Mouse (Mus musculus) kidney, adult 10 weeks (tissue): ENCODE measurements around the gene Acap1. TPM values are rescaled to one million over a fixed set of nuclear protein-coding genes. Genes with fewer than 3 reads are reported as not detected.

Experiments used
- polyA plus RNA-seq: library from polyadenylated mRNA; stranded (reverse); fragments of 350-450 nt; fragmentation: Illumina TruSeq; extraction: RNeasy Lipid Tissue Mini Kit (QIAGEN cat#74804); gene quantifications from one replicate; pipeline ENCODE4 v1.2.3, GENCODE M21; 2014; ENCODE audit warnings: low read depth, low replicate concordance

The Acap1 gene
- polyA plus RNA-seq: not detected

GRCm38 (mm10) chr11:69895291-69895690 is at the start of gene Acap1:
Acap1 (minus strand) TSS chr11:69895539.

GRCm38 (mm10) chr11:69935137-69935879 is 40.0 kb upstream of the Acap1 start, which contains the start of gene Ybx2:
Ybx2 (plus strand) TSS chr11:69935796.

GRCm38 (mm10) chr11:69921114-69922011 is 26.0 kb upstream of the Acap1 start, which contains the start of gene Eif5a:
Eif5a (minus strand) TSS chr11:69921958.

GRCm38 (mm10) chr11:69913554-69914371 is 18.4 kb upstream of the Acap1 start, which contains the start of gene Gps2:
Gps2 (plus strand) TSS chr11:69913888.

GRCm38 (mm10) chr11:69900471-69901405 is 5.4 kb upstream of the Acap1 start, which contains the start of the genes 2810408A11Rik and Neurl4:
2810408A11Rik (minus strand) TSS chr11:69900987.
Neurl4 (plus strand) TSS chr11:69901072.

GRCm38 (mm10) chr11:69880853-69881603 is 14.3 kb downstream of the Acap1 start, which contains the start of gene Kctd11:
Kctd11 (minus strand) TSS chr11:69881406.

GRCm38 (mm10) chr11:69877878-69878277 is 17.5 kb downstream of the Acap1 start, which contains the start of gene Tmem95:
Tmem95 (minus strand) TSS chr11:69878018.

GRCm38 (mm10) chr11:69858113-69858998 is 37.0 kb downstream of the Acap1 start, which contains the start of gene Tnk1:
Tnk1 (minus strand) TSS chr11:69858730.

GRCm38 (mm10) chr11:69846198-69846680 is 49.1 kb downstream of the Acap1 start, which contains the start of gene Plscr3:
Plscr3 (plus strand) TSS chr11:69846376.

GRCm38 (mm10) chr11:69837952-69838713 is 57.2 kb downstream of the Acap1 start, which contains the start of gene Tmem256:
Tmem256 (plus strand) TSS chr11:69838514.

GRCm38 (mm10) chr11:69837604-69837951 is 57.8 kb downstream of the Acap1 start, which contains the start of gene Nlgn2:
Nlgn2 (minus strand) TSS chr11:69837784.

Other genes with a start within 250 kb of the Acap1 start
- not detected for gene Sox15, start 240.2 kb downstream of the Acap1 start, polyA plus RNA-seq
- 16.5 TPM for gene Mpdu1, start 232.9 kb downstream of the Acap1 start, polyA plus RNA-seq
- 1.3 TPM for gene Cd68, start 229.4 kb downstream of the Acap1 start, polyA plus RNA-seq
- gene Eif4a1, start 223.1 kb downstream of the Acap1 start, polyA plus RNA-seq: 371 TPM
- 58.9 TPM for gene Senp3, start 213.5 kb downstream of the Acap1 start, polyA plus RNA-seq
- gene Tnfsf13, start 209.8 kb downstream of the Acap1 start, polyA plus RNA-seq: 5.9 TPM
- 2.4 TPM for gene Tnfsf12, start 199.7 kb downstream of the Acap1 start, polyA plus RNA-seq
- 1.1 TPM for gene Tnfsfm13, start 199.4 kb downstream of the Acap1 start, polyA plus RNA-seq
- gene Polr2a, start 136.9 kb downstream of the Acap1 start, polyA plus RNA-seq: 20.8 TPM
- gene Slc35g3, start 133.6 kb downstream of the Acap1 start, polyA plus RNA-seq: not detected
- 16.5 TPM for gene Zbtb4, start 129.6 kb downstream of the Acap1 start, polyA plus RNA-seq
- gene Chrnb1, start 99.6 kb downstream of the Acap1 start, polyA plus RNA-seq: 3.2 TPM
- 3.0 TPM for gene Fgf11, start 93.7 kb downstream of the Acap1 start, polyA plus RNA-seq
- 6.4 TPM for gene Tmem102, start 89.9 kb downstream of the Acap1 start, polyA plus RNA-seq
- not detected for gene Gm39566, start 80.2 kb downstream of the Acap1 start, polyA plus RNA-seq
- not detected for gene Spem2, start 77.1 kb downstream of the Acap1 start, polyA plus RNA-seq
- gene Spem1, start 73.4 kb downstream of the Acap1 start, polyA plus RNA-seq: not detected
- 0.20 TPM for gene Nlgn2, start 57.8 kb downstream of the Acap1 start, polyA plus RNA-seq
- 42.3 TPM for gene Tmem256, start 57.0 kb downstream of the Acap1 start, polyA plus RNA-seq
- 0.77 TPM for gene Plscr3, start 49.2 kb downstream of the Acap1 start, polyA plus RNA-seq
- 1.4 TPM for gene Tnk1, start 36.8 kb downstream of the Acap1 start, polyA plus RNA-seq
- not detected for gene Tmem95, start 17.5 kb downstream of the Acap1 start, polyA plus RNA-seq
- 2.0 TPM for gene Kctd11, start 14.1 kb downstream of the Acap1 start, polyA plus RNA-seq
- 1.1 TPM for gene 2810408A11Rik, start 5.4 kb upstream of the Acap1 start, polyA plus RNA-seq
- gene Neurl4, start 5.5 kb upstream of the Acap1 start, polyA plus RNA-seq: 3.5 TPM
- gene Gps2, start 18.3 kb upstream of the Acap1 start, polyA plus RNA-seq: 15.6 TPM
- gene Eif5a, start 26.4 kb upstream of the Acap1 start, polyA plus RNA-seq: 156 TPM
- gene Ybx2, start 40.3 kb upstream of the Acap1 start, polyA plus RNA-seq: 12.8 TPM
- gene Slc2a4, start 52.6 kb upstream of the Acap1 start, polyA plus RNA-seq: 1.3 TPM
- 10.0 TPM for gene Cldn7, start 69.2 kb upstream of the Acap1 start, polyA plus RNA-seq
- 38.7 TPM for gene Ctdnep1, start 85.6 kb upstream of the Acap1 start, polyA plus RNA-seq
- gene Elp5, start 87.0 kb upstream of the Acap1 start, polyA plus RNA-seq: 8.3 TPM
- gene Gabarap, start 95.6 kb upstream of the Acap1 start, polyA plus RNA-seq: 681 TPM
- gene Phf23, start 100.2 kb upstream of the Acap1 start, polyA plus RNA-seq: 9.9 TPM
- 0.57 TPM for gene Dvl2, start 105.1 kb upstream of the Acap1 start, polyA plus RNA-seq
- 21.1 TPM for gene Acadvl, start 119.9 kb upstream of the Acap1 start, polyA plus RNA-seq
- 0.53 TPM for gene Dlg4, start 121.4 kb upstream of the Acap1 start, polyA plus RNA-seq
- not detected for gene Asgr1, start 158.5 kb upstream of the Acap1 start, polyA plus RNA-seq
- gene Asgr2, start 197.1 kb upstream of the Acap1 start, polyA plus RNA-seq: not detected
- 5.1 TPM for gene Mgl2, start 234.8 kb upstream of the Acap1 start, polyA plus RNA-seq